Mouse (Mus musculus) megakaryocyte progenitor cell, adult 5-6 weeks (primary cell): ENCODE measurements around the gene Cdh4. TPM values are rescaled to one million over a fixed set of nuclear protein-coding genes. Genes with fewer than 3 reads are reported as not detected.

Experiments used
- ATAC-seq: replicated peaks from 2 replicates; pipeline ENCODE4 v1.8.0; 2016; ENCODE audit warnings: mild to moderate bottlenecking, moderate TSS enrichment, inconsistent platforms; ENCODE audit not compliant: poor library complexity
- total RNA-seq, 2 experiments: library from RNA; stranded (forward) in 1 of 2; stranded (reverse) in 1 of 2; fragments of 157-497, 149-512 nt in 1 of 2; fragments of 200-1000 nt in 1 of 2; gene quantifications; 2 replicates each; pipeline versions ENCODE4 v1.2.3 to v1.2.4; 2015 to 2017

Gene Cdh4
- total RNA-seq, 2 experiments from 2014 or later: not detected

DNA sequence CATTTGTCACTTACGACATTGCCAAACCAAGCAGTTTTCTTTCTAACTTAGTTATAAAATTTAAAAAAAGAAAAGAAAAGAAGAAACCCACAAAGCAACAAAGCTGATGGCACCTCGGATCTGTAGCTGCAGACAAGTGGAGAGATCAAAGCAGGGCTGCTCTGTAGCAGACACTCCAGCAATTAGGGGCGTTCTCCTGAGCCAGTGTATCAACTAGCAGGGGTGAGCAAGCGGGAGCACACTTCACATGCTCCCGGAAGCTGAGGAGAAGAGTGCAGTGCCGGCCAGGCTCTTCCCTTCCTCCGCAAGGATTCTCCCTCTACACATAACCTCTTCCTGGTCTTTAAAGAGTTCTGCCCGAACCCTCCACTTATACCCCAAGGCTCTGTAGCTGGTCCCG is 220.5 kb downstream of the Cdh4 start:
- peak; percentile 35; the same call in 1 of the 2 replicates for ATAC-seq

DNA sequence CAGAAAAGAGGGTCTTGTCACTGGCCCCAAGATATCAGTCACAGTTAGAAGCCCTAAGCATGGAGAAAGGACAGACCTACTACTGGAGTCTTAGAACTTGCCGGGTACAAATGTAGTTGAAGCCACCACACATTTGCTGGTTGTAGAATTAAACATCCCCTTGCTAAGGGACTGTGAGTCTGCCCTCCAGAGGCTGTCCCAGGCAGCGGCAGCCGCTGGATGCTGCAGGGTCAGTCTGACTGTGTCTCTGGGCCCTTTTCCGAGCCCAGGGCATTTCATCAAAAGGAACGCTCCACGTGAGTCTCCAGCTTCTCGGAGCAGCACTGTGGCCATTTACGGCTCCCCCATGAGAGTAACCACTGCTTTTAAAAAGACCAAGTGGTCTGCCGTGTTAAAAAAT is 221.4 kb downstream of the Cdh4 start:
- ATAC-seq: peak; percentile 43

DNA sequence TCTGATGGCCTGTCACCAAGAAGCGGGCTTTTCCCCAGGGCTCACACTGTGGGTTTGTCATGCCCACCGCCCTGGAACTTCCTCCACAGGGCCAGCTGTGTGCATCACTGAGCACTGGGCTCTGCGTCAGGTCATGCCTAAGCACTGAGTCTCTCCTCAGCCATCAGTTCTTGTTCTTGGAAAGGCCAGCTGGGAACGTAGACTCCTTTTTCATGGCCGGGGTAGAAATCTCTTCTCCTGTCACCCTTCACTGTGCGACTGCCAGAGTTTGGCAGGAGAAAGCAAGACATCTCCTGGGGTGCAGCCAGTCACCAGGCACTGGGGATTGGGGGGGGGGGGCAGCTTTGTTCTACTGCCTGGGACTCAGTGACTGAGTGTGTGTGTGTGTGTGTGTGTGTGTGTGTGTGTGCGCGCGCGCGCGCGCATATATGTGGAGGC is 222.0 kb downstream of the Cdh4 start:
- no peak for ATAC-seq

DNA sequence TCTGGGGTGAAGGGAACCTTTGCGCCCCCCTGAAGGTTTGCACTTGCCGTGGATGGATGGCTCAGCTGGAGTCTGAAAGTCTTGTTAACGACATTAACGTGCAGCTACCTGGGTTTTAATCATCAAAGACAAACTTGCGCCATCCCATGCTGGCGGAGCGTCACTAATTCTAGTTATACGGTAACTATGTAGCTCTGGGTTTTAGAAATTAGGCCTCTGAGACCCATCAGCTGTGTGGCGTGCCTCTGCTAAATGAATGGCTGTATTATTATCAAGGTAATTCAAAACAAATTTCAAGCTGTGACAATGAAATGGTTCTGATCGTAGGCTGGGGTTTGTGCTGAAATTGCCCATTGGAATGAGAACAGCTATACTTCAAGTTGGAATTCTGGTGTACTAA is 228.5 kb downstream of the Cdh4 start:
- ATAC-seq: no peak

DNA sequence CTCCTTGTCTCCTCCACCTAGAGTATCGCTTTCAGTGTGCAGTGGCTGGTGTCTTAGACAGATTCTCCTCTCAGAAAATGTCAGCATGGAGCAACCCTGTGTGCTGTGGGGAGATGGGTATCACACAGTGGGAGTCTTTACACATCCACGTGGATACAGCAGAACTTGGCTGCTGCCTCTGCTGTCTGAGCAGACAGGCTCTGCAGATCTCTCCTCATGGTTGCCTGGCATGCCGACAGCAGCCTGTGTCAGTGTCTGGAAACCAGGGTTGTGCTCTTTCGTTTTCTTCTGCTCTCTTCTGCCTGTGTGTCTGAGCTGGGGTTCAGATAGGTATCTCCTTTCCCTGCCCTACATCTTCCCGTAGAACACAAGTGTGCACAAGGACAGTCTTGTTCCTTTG is 237.6 kb downstream of the Cdh4 start:
- ATAC-seq: no peak

- peak; percentile 78 for ATAC-seq
Observed at GRCm38 (mm10) chr2:179681386-179681785, 239.2 kb downstream of the Cdh4 start.

DNA sequence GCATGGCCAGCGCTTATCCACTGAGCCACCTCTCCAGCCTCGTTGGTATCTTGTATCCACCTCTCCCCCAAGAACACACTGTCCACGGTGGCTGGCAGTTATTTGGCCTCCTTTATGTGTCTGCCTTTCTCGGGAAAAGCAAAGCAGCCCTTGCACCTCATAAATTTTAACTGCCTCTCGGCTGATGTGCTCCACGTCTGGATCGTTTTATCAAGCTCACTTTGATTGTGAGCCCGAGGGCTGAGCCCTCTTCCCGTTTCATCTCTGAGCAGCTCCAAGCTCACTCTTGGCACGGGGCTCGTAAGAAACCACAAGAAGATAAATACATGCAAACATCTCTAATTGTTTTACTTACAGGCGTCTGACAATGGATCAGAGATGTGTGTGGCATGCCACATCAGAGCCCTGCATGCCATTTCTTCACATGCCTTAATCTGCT is 245.0 kb downstream of the Cdh4 start:
- ATAC-seq: no peak

DNA sequence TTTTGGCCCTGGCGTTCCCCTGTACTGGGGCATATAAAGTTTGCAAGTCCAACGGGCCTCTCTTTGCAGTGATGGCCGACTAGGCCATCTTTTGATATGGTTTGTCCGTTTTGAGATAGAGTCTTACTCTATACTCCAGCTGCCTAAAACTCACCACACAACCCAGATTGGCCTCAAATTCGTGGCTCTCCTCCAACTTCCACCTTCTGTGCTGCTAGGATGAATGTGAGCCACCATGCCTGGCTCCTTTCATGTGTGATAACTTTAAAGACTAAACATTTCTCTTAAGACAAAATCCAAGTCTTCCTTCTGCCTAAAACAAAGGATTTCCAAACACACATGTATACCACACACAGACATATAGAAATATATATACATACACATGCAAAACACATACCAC is 246.7 kb downstream of the Cdh4 start:
- ATAC-seq: no peak

DNA sequence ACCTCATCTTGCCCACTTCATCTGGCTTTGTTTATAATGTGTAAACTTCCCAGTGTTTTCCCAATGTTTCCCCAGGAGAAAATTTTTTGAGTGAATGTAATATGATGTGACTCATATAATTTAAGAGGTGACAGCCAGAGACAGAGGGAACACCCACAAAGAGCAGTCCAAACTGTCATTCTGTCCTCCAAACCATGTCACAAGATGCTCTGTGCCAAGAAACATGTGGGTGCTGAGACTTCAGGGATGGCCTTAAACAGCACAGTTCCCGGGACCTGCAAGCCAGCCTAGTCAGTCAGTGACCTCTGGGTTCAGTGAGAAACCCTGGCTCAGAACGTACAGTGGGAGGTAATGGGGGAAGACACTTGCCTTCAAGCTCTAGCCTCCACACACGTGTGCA is 247.5 kb downstream of the Cdh4 start:
- no peak for ATAC-seq

- no peak for ATAC-seq
Observed at GRCm38 (mm10) chr2:179690571-179690970, 248.3 kb downstream of the Cdh4 start.

DNA sequence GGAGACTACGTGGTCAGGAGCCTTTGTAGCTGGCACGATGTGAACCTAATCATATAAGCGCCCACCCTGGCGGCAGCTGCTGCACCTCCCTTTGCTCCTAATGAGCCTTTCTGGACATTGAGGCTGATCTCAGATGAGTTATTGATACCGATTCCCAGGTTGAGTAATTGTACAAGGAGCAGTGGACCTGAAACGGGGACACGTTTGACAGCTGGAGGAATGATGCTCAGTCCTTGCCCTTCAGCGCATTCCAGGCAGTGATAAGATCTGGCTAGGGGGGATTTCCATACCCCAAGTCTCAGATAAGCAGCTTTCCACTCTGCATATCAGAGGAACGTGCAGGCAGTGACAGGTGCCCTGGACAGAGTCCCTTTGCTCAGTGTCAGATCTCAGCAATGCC is 252.7 kb downstream of the Cdh4 start:
- no peak for ATAC-seq

DNA sequence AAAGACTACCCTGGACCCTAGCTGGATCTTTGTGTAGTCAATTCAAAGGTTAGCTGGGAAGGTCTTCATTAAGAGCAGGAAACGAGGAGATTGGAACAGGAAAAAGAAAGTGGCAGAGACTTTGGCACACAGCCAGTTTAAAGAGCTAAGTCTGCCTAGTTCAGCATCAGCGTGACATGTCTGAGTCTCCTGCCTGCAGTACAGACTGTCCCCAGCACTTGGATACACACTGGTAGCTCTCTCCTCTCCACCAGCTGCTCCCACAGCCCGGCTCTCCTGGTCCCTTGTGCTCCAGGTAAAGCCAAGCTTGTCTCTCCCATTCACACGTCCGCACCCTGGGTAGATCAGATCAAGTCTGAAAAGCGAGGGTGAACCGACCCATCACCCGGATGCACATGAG is 255.4 kb downstream of the Cdh4 start:
- ATAC-seq: no peak

DNA sequence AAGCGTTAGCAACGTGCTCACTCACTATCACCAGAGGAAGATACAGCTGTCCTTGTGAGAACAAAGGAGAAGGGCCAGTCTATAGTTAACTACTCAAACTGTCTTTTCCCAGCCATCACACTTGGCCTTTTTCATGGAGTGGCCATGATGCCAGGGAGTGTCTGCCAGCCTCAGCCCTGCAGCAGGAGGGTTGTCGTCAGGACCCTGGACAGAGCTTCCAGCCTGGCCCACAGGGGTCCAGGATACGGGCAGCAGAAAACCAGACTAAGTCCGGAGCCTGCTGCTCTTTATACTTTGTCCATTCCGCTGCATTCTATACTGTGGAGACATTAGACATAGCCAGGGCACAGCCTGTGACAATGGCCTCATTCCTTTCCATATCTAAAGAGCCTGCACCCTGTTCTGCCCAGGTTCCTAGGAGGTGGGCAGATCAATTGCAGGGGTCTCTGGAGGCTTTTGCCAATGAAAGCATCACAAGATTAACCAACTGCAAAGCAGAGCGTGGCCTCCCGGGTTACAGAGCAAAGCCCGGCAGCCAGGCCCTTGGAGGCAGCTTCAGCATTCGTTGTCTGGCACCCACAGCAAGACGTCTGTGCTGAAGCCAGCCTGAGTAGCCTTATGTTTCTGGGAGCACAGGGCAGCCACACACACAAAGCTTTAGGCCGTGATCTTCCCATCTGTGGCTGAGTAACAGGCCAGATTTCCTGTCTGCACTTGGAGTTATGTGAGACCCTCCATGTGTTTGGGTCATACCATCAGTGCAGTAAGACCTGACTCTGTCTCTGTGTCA is 256.2 kb downstream of the Cdh4 start:
- no peak for ATAC-seq

DNA sequence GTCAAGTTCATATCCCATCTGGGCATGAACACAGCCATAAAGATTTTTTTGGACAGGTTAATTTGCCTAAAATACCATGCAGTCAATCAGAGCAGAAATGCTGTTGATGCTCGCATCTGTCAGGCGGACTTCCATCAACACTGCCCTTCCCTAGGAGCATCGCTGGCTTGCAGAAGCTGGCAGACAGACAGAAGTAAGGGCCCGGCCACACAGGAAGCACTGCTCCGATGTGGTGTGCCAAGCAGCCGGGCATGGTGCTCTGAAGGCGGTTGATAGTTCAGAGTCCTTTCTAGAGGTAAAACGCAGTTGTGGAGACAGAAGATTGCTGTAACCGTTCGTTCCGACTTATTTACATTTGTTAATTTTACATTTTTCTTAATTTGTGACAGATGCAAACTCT is 262.8 kb downstream of the Cdh4 start:
- ATAC-seq: no peak

DNA sequence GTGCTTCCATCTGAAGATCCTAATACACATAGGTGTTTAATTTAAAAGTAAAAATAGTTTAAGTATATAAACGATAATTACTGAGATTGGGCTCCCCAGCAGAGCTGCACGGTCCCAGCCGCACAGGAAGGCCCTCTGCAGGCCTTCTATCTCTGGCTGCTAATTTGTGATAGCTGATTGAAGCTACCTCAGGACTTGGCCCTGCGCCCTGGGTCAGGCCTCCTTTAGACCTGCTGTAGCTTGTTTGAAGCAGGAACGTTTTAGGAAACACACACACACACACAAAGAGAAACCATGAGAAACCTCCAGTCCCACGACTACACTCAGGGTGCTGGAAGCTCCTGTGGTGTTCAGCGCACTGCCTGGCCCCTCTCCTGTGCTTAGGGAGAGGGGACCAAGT is 263.2 kb downstream of the Cdh4 start:
- no peak for ATAC-seq

GRCm38 (mm10) chr2:179706616-179707015 is 264.4 kb downstream of the Cdh4 start:
- ATAC-seq: no peak

DNA sequence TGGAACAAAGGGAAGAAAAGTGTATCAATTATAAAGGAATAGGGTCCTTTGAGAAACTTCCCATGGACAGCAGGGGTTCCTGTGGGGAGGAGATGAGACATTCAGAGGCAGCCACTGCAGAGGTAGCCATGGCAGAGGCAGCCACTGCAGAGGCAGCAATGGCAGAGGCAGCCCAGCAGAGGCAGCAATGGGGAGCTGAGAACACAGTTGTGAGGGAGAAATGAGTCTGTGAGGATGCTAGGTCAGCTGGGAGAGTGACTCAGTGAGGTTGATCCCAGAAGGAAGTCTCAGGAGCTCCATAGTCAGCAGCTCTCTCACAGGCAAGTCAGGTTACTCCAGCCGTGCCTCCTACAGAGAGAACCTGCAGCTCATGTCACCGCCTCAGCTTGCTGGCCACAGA is 266.9 kb downstream of the Cdh4 start:
- no peak for ATAC-seq

GRCm38 (mm10) chr2:179712690-179713089 is 270.5 kb downstream of the Cdh4 start:
- no peak for ATAC-seq

- ATAC-seq: no peak
Observed at GRCm38 (mm10) chr2:179713326-179713725, 271.1 kb downstream of the Cdh4 start.

DNA sequence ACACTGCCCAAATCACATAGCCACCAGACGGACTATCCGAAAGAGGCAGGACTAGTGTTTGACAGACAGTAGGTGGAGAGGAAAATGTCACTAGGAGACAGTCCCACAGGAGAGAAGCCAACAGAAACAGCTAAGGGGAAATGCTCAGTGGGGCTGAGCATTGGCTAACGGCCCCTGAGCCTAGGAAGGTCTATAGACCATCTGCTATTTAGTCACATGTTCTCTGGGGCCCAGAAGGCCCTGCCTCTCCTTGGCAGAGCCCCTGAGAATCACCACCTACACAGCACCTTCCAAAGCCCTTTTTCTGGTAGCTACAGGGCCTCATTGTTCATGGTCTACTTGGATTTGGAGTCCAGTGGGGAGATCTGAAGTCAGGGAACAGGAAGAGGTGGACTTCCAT is 271.9 kb downstream of the Cdh4 start:
- no peak for ATAC-seq

- no peak for ATAC-seq
Observed at GRCm38 (mm10) chr2:179715375-179715774, 273.1 kb downstream of the Cdh4 start.

- ATAC-seq: no peak
Observed at GRCm38 (mm10) chr2:179720366-179720765, 278.1 kb downstream of the Cdh4 start.
